Mouse (Mus musculus) stomach, postnatal 0 days (tissue): ENCODE results near the gene Nudt5.

Experiments used
- CTCF ChIP-seq: IDR thresholded peaks from 2 replicates; pipeline ENCODE4 v1.5.1; 2016; ENCODE audit warnings: antibody characterized with exemption, low read depth, mild to moderate bottlenecking, moderate library complexity
- EP300 ChIP-seq: optimal IDR thresholded peaks from 2 replicates; pipeline ENCODE3; 2016; ENCODE audit warnings: antibody characterized with exemption

GRCm38 (mm10) chr2:5888865-5889264 is 44.0 kb downstream of the Nudt5 start:
- no peak for TF ChIP-seq CTCF
- TF ChIP-seq EP300 = no peak
